ENCODE assay signal across 11 mouse cellular contexts in genomic region chr9:100194604-100195444, GRCm38 (mm10).
DNase-seq lines count a peak whose midpoint lies in the region; ATAC-seq and TF ChIP-seq lines count a peak whose summit lies in the region.
"Had no signal": no experiment of that assay in that cellular context is flagged by ENCODE, and none has a peak within 500 bp of the region (broad histone marks: within the 10 kb centered on the region; RNA-seq: fewer than 3 reads in every experiment).

No protein-coding gene starts in this region.

- WGBS in forebrain, postnatal 0 days = 48% methylated on average over 11 of the region's 11 CpGs
- 75% methylated on average over 11 of the region's 11 CpGs for WGBS in forebrain, embryonic 12.5 days
- WGBS in midbrain, embryonic 13.5 days = 45% methylated on average over 11 of the region's 11 CpGs

- no peak for TF ChIP-seq CTCF in forebrain, postnatal 0 days (IDR thresholded peaks at IDR 0.05; ENCODE audit: low read depth)

- no peaks in the 10 kb centered on the region for H3K9me3 ChIP-seq in forebrain, postnatal 0 days (ENCODE audit: low read length)
- H3K9me3 ChIP-seq in forebrain, embryonic 12.5 days = no peaks in the 10 kb centered on the region
- H3K9me3 ChIP-seq in midbrain, embryonic 13.5 days = no peaks in the 10 kb centered on the region

- peak; percentile 33 for DNase-seq in forebrain, postnatal 0 days
- peak; percentile 7 for DNase-seq in urinary bladder, postnatal 14 days (ENCODE audit: low spot score)
- DNase-seq in urinary bladder, postnatal 25 days (ENCODE audit: low spot score) = no peak
- DNase-seq in MN1 (ENCODE audit: low spot score) = no peak
- DNase-seq in layer of hippocampus, adult 8-10 months (ENCODE audit: low spot score in 2 of 2) = no peak
- DNase-seq: heart, adult 11 months; right cerebral cortex, postnatal 14 days had no signal

- no peaks in the 10 kb centered on the region for H3K4me1 ChIP-seq in forebrain, postnatal 0 days (ENCODE audit: insufficient read depth)
- no peaks in the 10 kb centered on the region for H3K4me1 ChIP-seq in forebrain, embryonic 12.5 days
- peaks cover 13% of the 10 kb centered on the region for H3K4me1 ChIP-seq in midbrain, embryonic 13.5 days (replicated peaks)

- no peak overlapping the region for H3K9ac ChIP-seq in forebrain, postnatal 0 days
- no peak overlapping the region for H3K9ac ChIP-seq in forebrain, embryonic 12.5 days
- H3K9ac ChIP-seq in midbrain, embryonic 13.5 days (replicated peaks) = no peak overlapping the region

- H3K27me3 ChIP-seq in forebrain, postnatal 0 days (ENCODE audit: insufficient read depth, low read length) = no peaks in the 10 kb centered on the region
- H3K27me3 ChIP-seq in forebrain, embryonic 12.5 days = no peaks in the 10 kb centered on the region
- H3K27me3 ChIP-seq in midbrain, embryonic 13.5 days = no peaks in the 10 kb centered on the region

- ATAC-seq in forebrain, postnatal 0 days = no peak; the same call in 1 of the 2 replicates
- no peak for ATAC-seq in forebrain, embryonic 12.5 days (ENCODE audit: low FRiP score)
- ATAC-seq in midbrain, embryonic 13.5 days = peak; percentile 75
- ATAC-seq in erythroblast, adult 5-6 weeks (replicated peaks; ENCODE audit: low FRiP score, poor library complexity, severe bottlenecking) = no peak

- no peaks in the 10 kb centered on the region for H3K36me3 ChIP-seq in forebrain, postnatal 0 days (ENCODE audit: insufficient read depth)
- no peaks in the 10 kb centered on the region for H3K36me3 ChIP-seq in forebrain, embryonic 12.5 days (replicated peaks)
- H3K36me3 ChIP-seq in midbrain, embryonic 13.5 days = no peaks in the 10 kb centered on the region

- H3K4me3 ChIP-seq in forebrain, postnatal 0 days (ENCODE audit: low read depth, low read length) = no peak overlapping the region
- H3K4me3 ChIP-seq in forebrain, embryonic 12.5 days (replicated peaks) = no peak overlapping the region
- H3K4me3 ChIP-seq in midbrain, embryonic 13.5 days (replicated peaks) = no peak overlapping the region

- H3K27ac ChIP-seq in forebrain, postnatal 0 days (ENCODE audit: low read depth, low read length) = no peak overlapping the region
- H3K27ac ChIP-seq in forebrain, embryonic 12.5 days = no peak overlapping the region
- H3K27ac ChIP-seq in midbrain, embryonic 13.5 days = peak overlapping the region; percentile 57
- H3K27ac ChIP-seq: macrophage had no signal

- H3K4me2 ChIP-seq in forebrain, postnatal 0 days (ENCODE audit: low read depth) = no peak overlapping the region
- H3K4me2 ChIP-seq in forebrain, embryonic 12.5 days = no peak overlapping the region
- 0 out of 2 replicates have a peak overlapping the region, but pooled peaks have one; percentile 9 for H3K4me2 ChIP-seq in midbrain, embryonic 13.5 days (replicated peaks)

Comparison
In these comparisons a context has a peak if more than half of its experiments do, and no peak if none do; other contexts are left out.
1. DNase-seq: peak in forebrain, postnatal 0 days (single experiment) and urinary bladder, postnatal 14 days (single experiment); none in urinary bladder, postnatal 25 days (single experiment), MN1 (single experiment) and layer of hippocampus, adult 8-10 months (0 of 2).